In genomic region chr13:32787584-32787983, GRCm38 (mm10) we compare ENCODE assay signal across 35 mouse cellular contexts. TPM values are rescaled to one million over a fixed set of nuclear protein-coding genes. Genes with fewer than 3 reads are reported as not detected.
"Had no signal": no experiment of that assay in that cellular context is flagged by ENCODE, and none has a peak within 500 bp of the region (broad histone marks: within the 10 kb centered on the region; RNA-seq: fewer than 3 reads in every experiment).

No protein-coding gene starts in this region.

- DNase-seq: left cerebral cortex, postnatal 4 days; liver; liver, embryonic 13.5 days; liver, postnatal 0 days; lung, adult 18-20 months; lung, adult 2 months; lung, embryonic 14.5 days; lung, postnatal 10 days; lung, postnatal 14 days; lung, postnatal 36 days; lung, postnatal 4 days; midbrain, embryonic 14.5 days had no signal

- H3K4me3 ChIP-seq: limb, embryonic 10.5 days; limb, embryonic 12.5 days; limb, embryonic 13.5 days; limb, embryonic 15.5 days; liver, embryonic 12.5 days; liver, embryonic 13.5 days; liver, embryonic 15.5 days; lung, embryonic 15.5 days; megakaryocyte, embryonic 14.5 days; midbrain, embryonic 10.5 days; midbrain, embryonic 12.5 days; midbrain, embryonic 13.5 days; midbrain, embryonic 15.5 days; myocyte had no signal

- H3K27ac ChIP-seq: limb, embryonic 10.5 days; limb, embryonic 12.5 days; limb, embryonic 13.5 days; limb, embryonic 15.5 days; liver, embryonic 12.5 days; liver, embryonic 13.5 days; liver, embryonic 14.5 days; liver, embryonic 15.5 days; lung, embryonic 15.5 days; macrophage; midbrain, embryonic 10.5 days; midbrain, embryonic 12.5 days; midbrain, embryonic 13.5 days; midbrain, embryonic 15.5 days had no signal

- ATAC-seq: liver, embryonic 12.5 days; liver, postnatal 0 days; lung, postnatal 0 days; midbrain, embryonic 13.5 days; midbrain, embryonic 15.5 days; midbrain, embryonic 16.5 days had no signal

RNA-seq across cellular contexts. Expression of gene Mylk4, which starts 3.8 kb away (rescaled TPM):
- total RNA-seq: megakaryocyte progenitor cell, adult 5-6 weeks; midbrain, postnatal 0 days; monocyte, adult 5-6 weeks had no signal

RNA-seq across cellular contexts. Expression of gene D930007J09Rik, which starts 15.1 kb away (rescaled TPM):
- total RNA-seq: left cerebral cortex, adult 8-10 months; liver, adult 2 months; megakaryocyte progenitor cell, adult 5-6 weeks; megakaryocyte-erythroid progenitor cell, adult 5-6 weeks; midbrain, postnatal 0 days; monocyte, adult 5-6 weeks had no signal
